Mouse (Mus musculus) retina, adult 2 months (tissue): ENCODE results near the gene Hyal3.

Experiments
- DNase-seq: peaks from one replicate; pipeline ENCODE4 v3.0.0-alpha.2; 2012; ENCODE audit warnings: low read depth, low spot score

Hyal3 gene

DNA sequence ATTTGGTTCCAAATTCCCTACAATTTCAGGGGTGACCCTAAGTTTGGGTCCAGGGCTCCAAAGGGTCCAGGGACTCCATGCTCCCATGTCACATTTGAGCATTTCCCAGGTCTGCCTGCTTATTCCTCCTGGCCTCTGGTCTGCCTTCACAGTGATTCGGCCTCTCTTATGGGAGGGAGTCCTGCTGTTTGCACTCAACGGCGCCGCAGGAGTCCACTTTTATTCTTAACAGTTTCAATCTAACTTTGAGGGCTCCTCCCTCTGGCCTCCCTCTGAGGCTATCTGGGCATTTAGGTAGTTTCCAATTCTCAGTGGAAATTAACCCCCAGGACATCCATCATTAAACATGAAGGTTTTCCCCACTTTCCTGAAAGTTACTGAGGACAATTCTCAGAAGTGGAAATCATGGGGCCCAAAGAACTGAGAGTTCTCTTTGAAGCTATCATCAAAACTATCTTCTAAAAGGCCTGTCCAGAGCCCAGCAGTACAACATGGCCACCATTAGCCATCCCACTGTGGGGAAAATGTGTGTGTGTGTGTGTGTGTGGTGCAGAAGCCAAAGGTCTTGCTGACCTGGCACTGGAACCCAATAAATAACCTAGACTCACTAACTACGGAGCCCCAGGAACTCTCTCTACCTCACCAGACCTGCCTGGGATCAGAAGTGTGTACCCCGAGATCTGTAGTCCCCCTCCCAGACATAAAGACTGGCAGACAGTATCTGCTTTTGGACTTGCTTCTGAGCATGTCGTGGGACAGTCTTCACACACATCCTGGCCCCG is 13.9 kb downstream of the Hyal3 start:
- no peak for DNase-seq

DNA sequence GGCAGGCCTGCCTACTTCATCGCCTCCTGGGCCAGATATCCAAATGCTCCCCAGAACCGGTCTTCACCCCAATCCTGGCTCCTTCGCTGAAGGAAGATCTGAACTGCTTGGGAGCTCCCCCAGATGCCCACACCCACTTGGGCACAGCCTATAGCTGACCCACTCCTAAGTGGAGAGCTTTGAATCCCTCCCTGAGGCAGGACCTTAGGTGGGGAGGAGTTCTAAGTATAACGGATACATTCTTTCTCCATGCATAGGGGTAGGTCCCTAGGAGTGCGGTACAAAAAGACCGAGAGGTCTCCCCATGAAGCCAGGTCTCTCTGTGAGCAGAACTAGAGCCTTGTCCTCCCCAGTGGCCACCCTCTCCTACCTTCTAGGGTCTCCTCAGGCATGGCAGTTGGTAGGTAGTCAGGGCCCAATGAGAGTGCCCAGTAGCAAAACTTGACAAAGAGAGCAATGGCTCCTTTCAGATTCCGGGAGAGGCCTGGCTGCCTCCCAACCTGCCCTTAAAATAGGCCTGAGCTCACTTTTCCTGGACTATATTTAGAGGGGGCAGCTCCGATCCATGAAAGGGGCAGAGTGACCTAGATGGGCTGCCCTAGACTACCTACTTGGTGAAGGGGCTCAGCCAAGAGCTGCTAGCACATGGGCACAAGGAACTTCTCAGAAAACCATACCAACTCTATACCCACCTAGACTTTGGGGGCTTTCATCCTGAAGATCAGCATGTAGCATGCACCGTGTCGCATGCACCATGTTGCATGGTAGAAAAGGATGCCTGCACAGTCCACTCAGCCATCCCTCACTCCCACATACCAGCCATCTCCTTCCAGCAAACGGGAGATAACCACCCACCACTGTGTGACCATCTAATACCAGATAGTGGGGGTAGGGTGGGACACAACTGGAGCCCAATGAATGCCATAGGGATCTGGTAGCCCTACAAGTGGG is 16.3 kb downstream of the Hyal3 start:
- no peak for DNase-seq

DNA sequence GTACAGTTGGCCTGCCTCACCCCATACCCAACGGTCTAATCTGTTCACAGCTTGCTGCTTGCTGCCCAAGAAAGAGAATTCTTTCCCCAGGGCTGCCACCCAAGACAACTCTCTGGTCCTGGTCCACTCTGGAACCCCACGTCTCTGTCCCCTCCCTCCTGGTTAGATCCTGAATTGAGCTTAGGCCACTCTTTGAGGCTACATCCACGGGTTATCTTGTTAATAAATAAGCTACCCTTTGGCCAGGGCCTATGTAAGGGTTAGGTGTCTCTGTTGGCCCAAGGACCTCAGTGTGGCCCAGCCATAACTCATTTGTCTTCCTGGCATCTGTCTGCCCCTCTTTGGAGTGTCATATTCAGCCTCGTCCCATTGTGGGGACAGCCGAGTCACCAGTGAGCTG is 17.8 kb downstream of the Hyal3 start:
- no peak for DNase-seq

DNA sequence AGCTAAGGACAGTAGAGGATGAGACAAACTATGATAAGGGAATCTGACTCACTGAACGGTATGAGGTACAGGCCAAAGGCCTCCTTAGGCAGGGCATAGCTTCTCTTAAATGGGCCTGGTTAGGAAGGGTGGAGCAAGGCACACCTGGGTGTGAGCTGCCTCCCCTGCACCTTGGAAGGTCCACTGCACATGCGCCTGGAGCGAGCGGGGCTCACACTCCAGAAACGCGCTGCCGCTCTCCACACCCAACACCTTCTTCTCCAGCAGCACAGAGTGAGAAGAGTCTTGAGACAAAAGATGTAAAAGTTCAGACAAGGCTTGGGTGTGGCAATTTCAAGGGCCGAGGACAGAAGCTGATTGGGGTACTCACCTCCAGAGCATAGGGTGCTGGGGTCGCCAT is 18.8 kb downstream of the Hyal3 start:
- DNase-seq = no peak

DNA sequence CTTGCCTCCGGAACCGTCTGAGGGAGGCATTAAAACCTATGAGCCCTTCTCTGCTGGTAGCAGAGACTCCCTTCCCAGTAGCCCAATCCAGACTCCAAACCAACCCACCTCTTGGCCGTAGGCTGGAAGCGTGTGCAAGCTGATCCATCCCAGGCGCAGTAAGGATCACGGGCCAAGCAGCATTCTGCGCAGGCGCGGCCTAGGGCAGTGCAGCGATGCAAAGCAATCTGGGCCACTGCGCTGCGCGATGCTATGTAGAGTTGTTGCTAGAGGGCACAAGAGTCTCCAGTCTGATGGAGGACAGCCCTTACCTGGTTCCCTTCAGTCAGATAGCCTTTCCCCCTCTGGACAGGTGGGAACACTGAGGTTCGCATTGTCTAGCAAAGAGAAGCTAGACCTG is 19.2 kb downstream of the Hyal3 start:
- DNase-seq = no peak

DNA sequence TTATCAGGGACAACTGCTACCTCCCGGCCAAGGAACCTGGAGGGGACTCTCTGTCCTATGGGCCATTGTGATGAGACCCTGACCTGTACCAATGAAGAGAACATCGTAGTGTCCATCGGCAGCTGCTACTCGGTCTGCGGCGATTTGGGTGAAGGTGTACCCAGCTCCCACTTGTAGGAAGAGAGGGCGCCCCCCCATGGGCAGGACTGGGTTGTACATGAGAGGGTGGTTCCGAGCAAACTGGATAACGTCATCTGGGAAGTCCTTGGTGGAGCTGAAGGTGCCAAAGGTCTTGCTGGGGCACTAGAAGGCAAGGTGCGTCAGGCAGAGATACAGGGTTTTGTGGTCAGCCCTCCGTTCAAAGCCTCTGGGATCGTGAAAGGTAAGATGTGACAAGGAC is 20.1 kb downstream of the Hyal3 start:
- no peak for DNase-seq

DNA sequence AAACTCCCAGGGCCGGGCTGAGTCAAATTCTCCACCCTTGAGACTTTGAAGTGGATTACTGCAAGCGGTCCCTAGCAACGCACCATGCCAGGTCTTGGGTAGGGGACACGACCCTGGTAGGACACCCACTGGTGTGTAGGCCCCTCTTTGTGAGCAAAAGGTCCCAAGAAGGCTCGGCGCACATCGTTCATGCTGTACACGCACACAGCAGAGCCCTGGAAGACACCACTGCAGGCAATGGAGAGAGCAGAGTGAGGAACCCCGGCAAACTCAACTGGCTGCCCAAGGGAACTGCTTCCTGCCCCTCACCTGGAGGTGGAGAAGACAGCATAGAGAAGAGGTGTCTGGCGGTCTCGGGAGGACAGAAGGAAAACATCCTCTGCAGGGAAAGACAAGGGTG is 20.7 kb downstream of the Hyal3 start:
- no peak for DNase-seq

DNA sequence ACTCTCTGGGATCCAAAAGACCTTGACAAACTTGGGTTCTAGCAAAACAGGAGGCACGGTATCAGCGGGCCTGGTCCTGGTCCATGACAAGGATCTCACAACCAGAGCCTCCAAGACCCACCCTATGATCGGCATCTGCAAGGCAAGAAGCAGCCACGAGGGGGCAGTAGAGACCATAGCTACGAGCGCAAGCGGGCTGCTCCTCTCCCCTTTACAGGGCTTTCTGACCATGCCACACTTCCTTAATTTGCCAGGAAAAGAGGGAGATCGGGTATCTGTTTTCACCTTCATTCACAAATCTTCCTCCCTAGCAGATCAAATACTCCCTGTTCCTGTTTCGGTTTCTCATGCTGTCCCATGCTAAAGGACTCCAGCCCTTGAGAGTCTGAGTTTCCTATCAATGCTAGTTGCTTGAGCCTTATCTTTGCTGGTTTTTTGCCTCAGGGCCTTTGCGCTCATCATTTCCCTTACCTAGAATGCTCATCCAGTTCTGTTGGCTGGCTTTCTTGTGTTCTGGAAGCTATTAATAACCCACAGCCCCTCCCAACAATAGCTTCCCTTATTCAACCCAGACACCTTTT is 21.5 kb downstream of the Hyal3 start:
- peak; percentile 71 for DNase-seq

DNA sequence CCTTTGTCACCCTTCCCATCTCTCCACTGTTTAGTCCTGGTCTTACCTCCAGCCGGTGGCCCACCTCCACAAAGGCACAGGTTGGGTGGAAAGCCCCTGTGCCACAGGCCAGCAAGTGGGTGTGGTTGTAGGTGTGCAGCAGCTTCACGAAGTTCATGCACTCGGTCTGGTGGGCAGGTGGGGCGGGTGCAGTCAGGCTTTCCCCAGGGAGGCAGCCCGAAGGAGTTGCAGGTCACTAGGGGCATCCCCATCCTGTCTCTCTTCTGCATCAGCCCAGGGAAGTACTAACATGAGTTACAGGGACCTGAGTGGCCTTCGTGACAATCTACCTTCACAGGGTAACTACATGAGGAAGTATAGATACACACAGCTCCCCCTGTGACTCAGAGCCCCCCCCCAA is 22.6 kb downstream of the Hyal3 start:
- DNase-seq = no peak

DNA sequence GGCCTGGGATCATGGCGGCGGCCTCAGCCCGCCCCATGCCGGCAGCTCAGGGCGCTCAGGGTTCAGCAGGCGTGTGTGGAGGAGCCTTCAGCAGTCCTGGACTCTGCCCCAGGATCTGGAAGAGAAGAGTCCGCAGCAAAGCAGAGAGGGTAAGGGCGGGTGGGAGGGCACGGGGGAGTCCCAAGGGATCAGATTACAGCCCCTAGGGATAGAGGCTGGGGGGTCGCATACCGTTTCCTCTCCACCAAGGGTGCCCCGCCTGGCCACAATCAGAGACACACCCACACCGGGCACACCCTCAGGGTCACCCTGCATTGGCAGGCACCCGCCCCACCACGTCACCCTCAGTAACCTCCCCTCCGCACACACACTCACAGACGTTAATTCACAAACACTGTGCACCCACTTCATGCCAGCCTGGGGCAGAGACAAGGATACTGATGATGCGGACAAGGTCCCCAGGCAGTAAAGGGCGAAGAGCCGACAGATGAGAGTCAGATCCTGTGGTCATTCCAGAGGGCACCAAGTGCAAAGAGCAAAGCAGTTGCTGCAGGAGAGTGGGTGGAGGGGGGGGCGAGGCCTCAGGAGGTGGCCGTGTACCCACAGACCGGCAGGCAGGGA is 24.5 kb downstream of the Hyal3 start:
- no peak for DNase-seq

DNA sequence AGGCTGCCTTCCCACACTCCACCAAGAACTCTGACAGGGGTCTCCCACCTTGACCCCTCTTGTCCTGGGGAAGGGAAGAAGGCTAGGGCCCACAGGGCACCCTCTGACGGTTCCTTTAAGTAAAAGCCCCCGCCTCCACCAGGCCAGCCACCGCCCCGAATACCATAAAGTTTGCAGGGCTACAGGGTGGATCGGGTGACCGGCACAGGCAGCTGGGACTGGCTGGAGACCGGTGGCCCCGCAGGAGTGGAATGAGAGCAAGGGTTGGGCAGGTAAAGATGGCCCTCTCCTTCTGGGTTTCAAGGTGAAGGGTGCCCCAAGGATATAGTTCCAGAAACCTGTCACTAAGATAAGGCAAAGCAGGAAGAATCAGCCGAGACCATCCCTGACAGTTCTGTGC is 26.0 kb downstream of the Hyal3 start:
- DNase-seq = no peak

DNA sequence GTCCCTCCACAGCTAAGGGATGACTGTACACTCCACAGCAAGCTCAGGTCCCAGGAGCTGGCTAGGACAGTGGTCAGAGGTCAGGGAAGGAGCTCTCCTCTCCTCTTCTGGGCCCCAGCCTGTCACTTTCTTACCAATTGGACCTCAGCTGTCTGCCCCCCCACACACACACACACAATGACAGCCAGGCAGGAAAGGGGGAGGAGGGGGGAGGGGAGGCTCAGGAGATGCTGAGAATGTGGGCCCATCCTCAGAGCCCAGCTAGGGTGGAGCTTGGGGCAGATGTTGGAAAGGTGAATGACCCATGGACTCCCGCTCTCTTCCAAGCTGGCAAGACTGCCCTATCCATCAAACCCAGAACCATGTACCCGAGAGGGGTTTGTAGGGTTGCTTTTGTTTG is 26.4 kb downstream of the Hyal3 start:
- no peak for DNase-seq

DNA sequence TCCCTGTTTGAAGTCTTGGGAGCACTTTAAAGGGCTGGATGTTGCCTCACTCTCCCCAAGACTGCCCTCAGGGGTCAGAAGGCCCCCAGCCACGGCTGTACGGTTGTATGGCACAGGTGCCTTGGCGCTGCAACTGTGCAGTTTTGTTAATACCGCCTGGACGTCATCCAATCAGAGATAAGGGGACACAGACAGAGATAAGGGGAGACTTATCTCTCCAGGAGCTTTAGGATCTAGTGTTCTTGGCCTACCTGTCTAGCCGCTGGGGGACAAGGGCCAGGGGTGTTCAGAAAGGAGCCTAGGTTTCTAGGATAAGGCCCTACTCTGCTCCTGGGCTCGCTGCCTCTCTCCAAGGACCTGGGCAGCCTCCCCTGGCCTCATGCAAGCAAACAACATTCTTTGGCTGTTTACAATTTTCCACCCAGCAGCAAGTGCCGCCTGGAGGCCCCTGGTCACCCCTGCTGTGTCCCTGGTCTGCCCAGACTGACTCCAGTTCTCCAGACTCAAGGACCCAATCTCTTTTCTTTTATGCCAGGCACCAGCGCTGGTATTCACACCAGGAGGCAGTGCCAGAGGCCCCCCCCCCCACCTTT is 27.1 kb downstream of the Hyal3 start:
- DNase-seq = no peak

DNA sequence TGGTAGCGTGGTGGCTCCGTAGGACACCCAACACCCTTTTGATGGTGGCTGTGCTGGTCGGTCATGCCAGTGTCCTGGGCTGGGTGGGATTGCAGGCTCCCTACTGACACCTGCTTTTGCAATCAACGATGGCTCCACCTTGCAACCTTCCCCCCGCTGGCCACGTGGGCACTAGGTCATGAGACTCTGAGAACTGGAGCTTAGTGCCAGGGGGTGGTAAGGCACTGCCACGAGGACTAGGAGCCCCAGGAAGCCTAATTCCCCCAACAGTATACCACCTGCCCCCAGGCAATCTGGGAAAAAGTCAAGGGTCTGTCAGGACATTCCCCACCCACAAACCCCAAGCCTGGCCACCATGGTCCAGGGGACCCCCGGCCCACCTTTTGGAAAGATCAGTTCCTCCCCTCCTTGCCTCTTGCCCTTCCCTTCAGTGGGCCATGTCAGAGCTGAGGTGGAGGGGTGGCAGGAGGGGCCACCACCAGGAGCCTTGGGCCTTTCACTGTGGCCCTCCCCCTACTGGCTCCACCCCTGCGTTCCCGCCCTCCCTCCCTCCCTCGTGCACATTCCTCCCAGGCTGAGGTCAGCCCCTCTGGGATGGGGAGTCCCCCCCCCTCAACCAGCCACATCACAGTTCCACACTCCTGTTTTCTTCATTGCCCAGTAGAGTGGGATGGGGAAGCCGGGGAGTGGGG is 28.3 kb downstream of the Hyal3 start, which contains the start of gene Sema3b:
Gene Sema3b, minus strand, starts transcription at position 489 of the 692 bp plus-strand sequence.
- DNase-seq = no peak

DNA sequence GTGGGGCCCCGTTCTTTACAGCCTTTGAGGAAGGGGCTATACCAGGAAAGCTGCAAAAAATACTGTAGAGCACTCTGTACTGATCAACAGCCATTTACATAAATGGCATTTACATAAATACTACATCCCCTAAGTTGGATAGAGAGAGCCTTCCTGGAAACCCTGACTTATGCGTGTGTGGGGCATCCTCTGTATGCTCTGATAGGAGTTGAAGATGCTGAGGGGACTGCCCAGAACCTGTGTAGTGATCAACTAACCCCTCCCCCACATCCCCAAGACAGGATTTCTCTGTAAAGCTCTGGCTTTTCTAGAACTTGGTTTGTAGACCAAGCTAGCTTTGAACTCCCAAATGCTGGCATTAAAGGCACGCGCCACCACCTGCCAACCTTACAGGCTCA is 28.8 kb downstream of the Hyal3 start:
- no peak for DNase-seq

DNA sequence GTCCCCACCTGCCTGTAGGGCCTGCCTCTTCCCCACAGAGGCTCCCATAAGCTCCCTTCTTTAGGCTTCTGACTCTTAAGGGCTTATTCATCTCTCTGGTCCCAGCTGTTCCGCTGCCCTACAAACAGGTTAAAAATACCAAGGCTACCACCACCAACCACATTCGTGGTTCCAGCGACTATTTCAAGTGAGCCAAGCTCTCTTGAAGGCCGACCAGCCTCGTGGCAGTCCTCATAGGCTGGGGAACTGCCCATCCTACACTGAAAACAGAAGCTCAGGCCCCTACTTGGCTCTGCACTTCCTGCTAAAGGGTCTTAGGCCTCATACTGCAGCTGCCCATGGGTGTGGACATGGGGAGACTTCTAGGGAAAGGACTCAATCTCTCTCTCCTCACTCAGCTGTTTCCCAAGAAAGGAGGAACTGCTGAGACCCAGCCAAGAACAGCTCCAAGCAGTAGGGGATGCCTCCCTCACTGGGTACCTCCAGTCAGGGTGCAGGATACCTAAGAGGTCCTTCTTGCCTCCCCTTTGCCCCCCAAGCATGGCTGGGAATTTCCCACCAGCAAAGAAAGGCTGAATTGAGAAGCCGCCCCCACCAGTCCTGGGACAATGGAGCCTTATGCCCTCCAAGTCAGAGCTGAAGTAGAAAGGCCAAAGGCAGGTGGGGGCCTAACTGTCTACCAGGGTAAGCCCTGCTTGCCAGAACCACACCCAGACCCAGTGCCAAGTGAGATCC is 31.0 kb downstream of the Hyal3 start:
- DNase-seq = no peak

DNA sequence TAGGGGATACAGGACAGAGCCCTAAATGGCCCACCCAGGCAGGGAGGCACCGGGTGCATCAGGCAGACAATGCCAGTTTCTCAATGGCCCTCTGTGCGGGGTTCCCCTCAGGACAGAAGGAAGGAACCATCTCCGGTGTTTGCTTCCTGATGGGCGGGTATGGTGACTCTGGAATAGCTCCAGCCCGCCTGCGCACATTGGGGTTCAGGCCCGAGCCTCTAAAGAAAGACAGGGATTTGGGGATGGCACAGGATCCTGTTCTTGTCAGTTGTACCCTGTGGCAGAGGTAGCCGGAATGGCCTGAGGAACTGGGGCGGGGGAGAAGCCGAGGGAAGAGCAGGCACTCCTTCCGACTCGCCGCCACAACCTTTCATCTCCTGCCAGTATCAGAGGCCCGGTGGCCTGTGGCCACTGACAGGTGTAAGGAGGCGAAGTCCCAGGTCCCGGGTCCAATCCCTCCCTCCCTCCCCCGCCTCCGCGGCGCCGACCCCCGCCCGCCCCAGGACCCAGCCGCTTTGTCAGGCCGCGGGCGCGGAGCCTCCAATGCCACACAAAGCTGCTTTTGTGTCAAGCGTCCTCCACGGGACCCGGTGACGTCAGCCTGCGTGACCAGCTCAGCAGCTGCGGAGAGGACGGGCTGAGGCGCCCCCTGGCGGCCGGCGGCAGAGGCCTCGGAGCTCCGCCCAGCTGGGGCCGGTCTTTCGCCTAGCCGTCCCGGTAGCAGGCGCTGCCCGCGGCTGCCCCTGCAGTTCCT is 31.8 kb downstream of the Hyal3 start:
- peak; percentile 95 for DNase-seq

DNA sequence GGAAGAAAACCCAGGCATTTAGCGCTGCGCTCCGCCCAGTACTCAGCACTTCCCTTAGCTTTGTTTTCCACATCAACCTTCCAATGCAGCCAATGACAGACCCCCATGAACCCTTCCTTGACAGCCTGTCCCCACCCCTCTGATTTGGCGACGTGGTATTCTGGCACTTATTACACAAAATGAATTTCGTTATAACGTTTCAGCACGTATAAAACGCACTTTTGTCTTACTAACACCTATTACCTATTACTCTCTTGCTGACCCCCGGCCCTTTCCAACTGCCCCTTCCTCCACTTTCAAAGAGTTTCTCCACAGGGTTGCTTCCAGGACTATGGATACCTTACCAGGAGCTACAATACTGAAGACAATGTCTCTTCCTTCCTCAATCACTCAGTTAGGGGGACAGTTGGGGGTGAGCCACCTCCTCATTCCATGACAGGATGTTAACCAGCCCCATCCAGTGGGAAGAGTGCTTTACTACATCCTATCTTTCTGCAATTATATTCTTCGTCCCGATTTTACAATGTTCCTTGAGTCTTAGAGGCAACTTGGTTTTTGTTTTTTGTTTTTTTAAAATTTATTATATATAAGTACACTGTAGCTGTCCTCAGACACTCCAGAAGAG is 32.4 kb downstream of the Hyal3 start:
- no peak for DNase-seq

DNA sequence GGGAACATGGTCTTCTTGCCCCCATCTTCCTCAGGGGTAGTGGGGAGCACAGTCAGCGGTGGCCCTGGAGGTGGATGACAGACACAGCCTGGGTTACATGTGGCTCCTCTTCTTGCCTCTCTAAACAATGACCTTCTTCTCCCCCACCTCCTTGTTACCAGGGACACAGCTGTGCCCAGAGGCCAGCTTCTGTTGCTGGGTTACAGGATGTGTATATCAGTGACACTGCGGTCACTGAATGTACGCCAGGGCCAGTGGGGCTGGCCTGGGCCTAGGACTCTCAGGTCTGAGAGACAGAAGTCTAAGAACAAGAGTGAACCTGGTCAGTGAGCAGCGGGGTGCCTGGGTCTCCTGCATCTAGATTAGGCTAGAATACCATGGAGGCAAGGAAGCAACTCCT is 34.4 kb downstream of the Hyal3 start:
- DNase-seq = no peak
